Comparison of ENCODE assay signal across 27 mouse cellular contexts in the genomic region with DNA sequence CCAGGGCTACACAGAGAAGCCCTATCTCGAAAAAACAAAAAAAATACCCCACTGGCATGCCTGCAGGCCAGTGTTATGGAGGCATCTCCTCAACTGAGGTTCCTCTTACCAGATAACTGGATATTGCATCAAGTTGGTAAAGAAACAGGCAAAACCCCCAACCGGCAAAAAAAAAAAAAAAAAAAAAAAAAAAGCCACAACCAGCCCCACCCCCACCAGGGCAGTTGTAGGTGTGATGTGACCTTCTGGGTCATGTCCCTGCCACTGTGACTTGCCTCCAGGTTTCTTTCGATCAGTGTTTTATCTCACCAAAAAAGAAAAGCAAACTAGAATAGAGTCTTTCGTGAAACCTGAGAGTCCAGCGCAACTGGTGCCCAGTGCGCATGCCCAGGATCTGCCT. TPM values are rescaled to one million over a fixed set of nuclear protein-coding genes. Genes with fewer than 3 reads are reported as not detected.
DNase-seq lines count a peak whose midpoint lies in the region; ATAC-seq and TF ChIP-seq lines count a peak whose summit lies in the region.
"Had no signal": no experiment of that assay in that cellular context is flagged by ENCODE, and none has a peak within 500 bp of the region (broad histone marks: within the 10 kb centered on the region; RNA-seq: fewer than 3 reads in every experiment).

No protein-coding gene starts in this region.

- no peak for TF ChIP-seq RAD21 in CH12.LX (IDR thresholded peaks at IDR 0.05; ENCODE audit: low read depth, low read length)

- H3K79me2 ChIP-seq in CH12.LX (replicated peaks; ENCODE audit: control insufficient read depth, extremely low read depth, insufficient read depth, poor library complexity, severe bottlenecking) = no peaks in the 10 kb centered on the region

- no peak overlapping the region for H3K27ac ChIP-seq in limb, embryonic 11.5 days (replicated peaks; ENCODE audit: low read depth, low read length)
- H3K27ac ChIP-seq in limb, embryonic 10.5 days = no peak overlapping the region
- H3K27ac ChIP-seq in CH12.LX (ENCODE audit: insufficient read depth, low read depth) = no peak overlapping the region
- H3K27ac ChIP-seq: embryonic facial prominence, embryonic 13.5 days; forebrain, embryonic 10.5 days; forebrain, embryonic 15.5 days; hindbrain, embryonic 14.5 days; liver, embryonic 14.5 days; midbrain, embryonic 10.5 days; neural tube, embryonic 13.5 days had no signal

- 68% methylated on average over 6 of the region's 6 CpGs for WGBS in limb, embryonic 11.5 days
- 89% methylated on average over 6 of the region's 6 CpGs for WGBS in limb, embryonic 10.5 days

- no peak for TF ChIP-seq POLR2A in CH12.LX (IDR thresholded peaks at IDR 0.05; ENCODE audit: low read depth, low read length)

- H3K9ac ChIP-seq in limb, embryonic 11.5 days (ENCODE audit: low read length) = no peak overlapping the region
- no peak overlapping the region for H3K9ac ChIP-seq in CH12.LX (ENCODE audit: insufficient read depth, low read depth)
- H3K9ac ChIP-seq: embryonic facial prominence, embryonic 13.5 days; forebrain, embryonic 15.5 days; hindbrain, embryonic 14.5 days; liver, embryonic 14.5 days; neural tube, embryonic 13.5 days had no signal

- dilution Hi-C loops in CH12.LX (cut with MboI; ENCODE audit: extremely low pct_ligation_motif_present, extremely low pct_unique_long_range_greater_than_20kb, low sequenced_read_pairs) = no loop called here

- H3K27me3 ChIP-seq in limb, embryonic 11.5 days (ENCODE audit: control insufficient read depth, insufficient read depth, low read length) = peaks cover 22% of the 10 kb centered on the region
- peaks cover 33% of the 10 kb centered on the region for H3K27me3 ChIP-seq in limb, embryonic 10.5 days (ENCODE audit: low read depth, poor library complexity, severe bottlenecking)
- H3K27me3 ChIP-seq in CH12.LX (replicated peaks) = no peaks in the 10 kb centered on the region

- no peak overlapping the region for H3K4me2 ChIP-seq in limb, embryonic 11.5 days (ENCODE audit: low read depth, severe bottlenecking)
- no peak overlapping the region for H3K4me2 ChIP-seq in CH12.LX (ENCODE audit: insufficient read depth, low read depth, poor library complexity, severe bottlenecking)
- H3K4me2 ChIP-seq: embryonic facial prominence, embryonic 13.5 days; forebrain, embryonic 15.5 days; hindbrain, embryonic 14.5 days; neural tube, embryonic 13.5 days had no signal

- H3K9me3 ChIP-seq in limb, embryonic 11.5 days (ENCODE audit: control insufficient read depth, low read length) = no peaks in the 10 kb centered on the region
- H3K9me3 ChIP-seq in limb, embryonic 10.5 days (replicated peaks) = no peaks in the 10 kb centered on the region
- peaks cover 3% of the 10 kb centered on the region for H3K9me3 ChIP-seq in CH12.LX (replicated peaks; ENCODE audit: low read length)
- H3K9me3 ChIP-seq: embryonic facial prominence, embryonic 13.5 days; forebrain, embryonic 15.5 days; midbrain, embryonic 10.5 days; neural tube, embryonic 13.5 days had no signal

- no peak for TF ChIP-seq EP300 in CH12.LX (IDR thresholded peaks at IDR 0.05; ENCODE audit: low read length)

- 0 out of 2 replicates have a peak, but pooled peaks cover 2% of the 10 kb centered on the region for H3K4me1 ChIP-seq in limb, embryonic 11.5 days (ENCODE audit: control insufficient read depth, insufficient read depth, low read length)
- peaks cover 10% of the 10 kb centered on the region for H3K4me1 ChIP-seq in limb, embryonic 10.5 days
- H3K4me1 ChIP-seq in CH12.LX (ENCODE audit: control insufficient read depth in 1 of 2, insufficient read depth in 2 of 2) = no peaks in the 10 kb centered on the region

- no peaks in the 10 kb centered on the region for H3K36me3 ChIP-seq in limb, embryonic 11.5 days (ENCODE audit: control insufficient read depth, insufficient read depth, low read length)
- no peaks in the 10 kb centered on the region for H3K36me3 ChIP-seq in limb, embryonic 10.5 days
- H3K36me3 ChIP-seq in CH12.LX (replicated peaks in 1 of 2; ENCODE audit: control insufficient read depth in 1 of 2, insufficient read depth in 1 of 2, low read length in 1 of 2) = no peaks in the 10 kb centered on the region
- H3K36me3 ChIP-seq: embryonic facial prominence, embryonic 13.5 days; forebrain, embryonic 10.5 days; forebrain, embryonic 15.5 days; midbrain, embryonic 10.5 days; neural tube, embryonic 13.5 days had no signal

- H3K4me3 ChIP-seq in limb, embryonic 11.5 days (ENCODE audit: low read depth, low read length) = no peak overlapping the region
- H3K4me3 ChIP-seq in limb, embryonic 10.5 days = no peak overlapping the region
- H3K4me3 ChIP-seq in CH12.LX (replicated peaks in 1 of 3; ENCODE audit: low read depth in 2 of 3, low read length in 2 of 3, poor library complexity in 1 of 3) = no peak overlapping the region
- H3K4me3 ChIP-seq: embryonic facial prominence, embryonic 13.5 days; forebrain, embryonic 10.5 days; forebrain, embryonic 15.5 days; midbrain, embryonic 10.5 days; neural tube, embryonic 13.5 days had no signal

- ATAC-seq in limb, embryonic 11.5 days (ENCODE audit: insufficient number of reproducible peaks, low FRiP score, low TSS enrichment, low read depth) = no peak
- 0 out of 2 replicates have a peak, but pooled peaks have one; percentile 20 for ATAC-seq in granulocyte monocyte progenitor cell, adult 5-6 weeks (replicated peaks; ENCODE audit: poor library complexity, severe bottlenecking)
- ATAC-seq: activated CD4-positive, CD25-positive, alpha-beta regulatory T cell, adult 4 months; forebrain, embryonic 15.5 days; intestine, postnatal 0 days had no signal

- DNase-seq in embryo, embryonic 10 days (ENCODE audit: low spot score) = peak; percentile 18
- no peak for DNase-seq in embryo, embryonic 9.5 days (ENCODE audit: extremely low spot score)
- peak; percentile 23 for DNase-seq in limb, embryonic 11.5 days (ENCODE audit: low spot score)
- DNase-seq in limb, embryonic 10.5 days (ENCODE audit: low spot score) = no peak
- no peak for DNase-seq in CH12.LX (ENCODE audit: extremely low read depth)
- no peak for DNase-seq in cerebellum, postnatal 14 days
- DNase-seq: adrenal gland, adult 8-10 months; cerebellum, adult 8-10 months; cerebellum, postnatal 36 days; embryo, embryonic 11 days; gastrocnemius, postnatal 36 days; kidney, postnatal 25 days; lung, adult 2 months; right cerebral cortex, postnatal 4 days; thymus, postnatal 14 days had no signal

- no peak for TF ChIP-seq CTCF in CH12.LX (conservative IDR thresholded peaks at IDR 0.05 in 1 of 2, IDR thresholded peaks at IDR 0.05 in 1 of 2; ENCODE audit: low read depth in 2 of 2, low read length in 2 of 2)

- in situ Hi-C loops in CH12.LX (cut with MboI; ENCODE audit: low pct_ligation_motif_present, low pct_unique_long_range_greater_than_20kb, low sequenced_read_pairs) = no loop called here

TF ChIP-seq in CH12.LX, 34 proteins besides CTCF, POLR2A, EP300 and RAD21:
- no peak for TF ChIP-seq SMC3 (IDR thresholded peaks at IDR 0.05; ENCODE audit: low read depth, low read length)
- peak; percentile 74 for TF ChIP-seq ZNF384 (IDR thresholded peaks at IDR 0.05; ENCODE audit: low read depth, low read length)
TF ChIP-seq in CH12.LX: peak in this region for 1.

RNA-seq across cellular contexts. Expression of gene Susd5, which starts 4.1 kb away (rescaled TPM):
- 0.64 and 1.7 TPM in 2 replicates for polyA plus RNA-seq in limb, embryonic 11.5 days (2014; fragmentation: Nextera tagmentation; extraction: Ambion mirVana)
- 0.13 and 0.66 TPM in 2 replicates for polyA plus RNA-seq in limb, embryonic 10.5 days (2016; fragmentation: Nextera tagmentation; extraction: Ambion mirVana)
- total RNA-seq in CH12.LX (2012; rRNA removed) (0.04 TPM in 1 of 2 replicates, not detected in the other), CH12.LX (2014; rRNA removed) (not detected in 2 replicates)
- not detected in 2 replicates for polyA plus RNA-seq in CH12.LX (2012; ENCODE audit: insufficient read length, low read depth)
- total RNA-seq in granulocyte monocyte progenitor cell, adult 5-6 weeks (2014; fragmentation: Nextera tagmentation) = not detected in 2 replicates
- total RNA-seq in granulocyte monocyte progenitor cell, adult 5-6 weeks (2017) = not detected in 2 replicates
- total RNA-seq: hematopoietic stem cell, adult 5-6 weeks; megakaryocyte progenitor cell, adult 5-6 weeks had no signal
- polyA plus RNA-seq: activated CD4-positive, CD25-positive, alpha-beta regulatory T cell, adult 4 months; forebrain, embryonic 15.5 days had no signal

RNA-seq across cellular contexts. Expression of gene Fbxl2, which starts 6.9 kb away (rescaled TPM):
- polyA plus RNA-seq in limb, embryonic 11.5 days (2014; fragmentation: Nextera tagmentation; extraction: Ambion mirVana) = 2.7 and 4.0 TPM in 2 replicates
- polyA plus RNA-seq in limb, embryonic 10.5 days (2016; fragmentation: Nextera tagmentation; extraction: Ambion mirVana) = 3.2 and 5.4 TPM in 2 replicates
- total RNA-seq in CH12.LX (2012; rRNA removed) (0.84 and 1.1 TPM in 2 replicates), CH12.LX (2014; rRNA removed) (0.54 and 0.65 TPM in 2 replicates)
- 0.81 and 1.0 TPM in 2 replicates for polyA plus RNA-seq in CH12.LX (2012; ENCODE audit: insufficient read length, low read depth)
- 0.75 and 6.0 TPM in 2 replicates for total RNA-seq in granulocyte monocyte progenitor cell, adult 5-6 weeks (2014; fragmentation: Nextera tagmentation)
- 0.39 and 0.98 TPM in 2 replicates for total RNA-seq in granulocyte monocyte progenitor cell, adult 5-6 weeks (2017)

Comparison
In these comparisons a context has a peak if more than half of its experiments do, and no peak if none do; other contexts are left out.
1. DNase-seq: peak in embryo, embryonic 10 days (single experiment) and limb, embryonic 11.5 days (single experiment); none in embryo, embryonic 9.5 days (single experiment), limb, embryonic 10.5 days (single experiment), CH12.LX (single experiment) and cerebellum, postnatal 14 days (0 of 2).